Mouse (Mus musculus) thymus, postnatal 25 days (tissue): Measurements from ENCODE around the gene Parp2.
"Not testable (repeated sequence)": the region's sequence is repeated elsewhere in the genome, so short reads cannot be mapped to it uniquely, and the experiment has no call there.

Experiments
- DNase-seq: peaks from one replicate; pipeline ENCODE4 v3.0.0; 2022

Gene Parp2

DNA sequence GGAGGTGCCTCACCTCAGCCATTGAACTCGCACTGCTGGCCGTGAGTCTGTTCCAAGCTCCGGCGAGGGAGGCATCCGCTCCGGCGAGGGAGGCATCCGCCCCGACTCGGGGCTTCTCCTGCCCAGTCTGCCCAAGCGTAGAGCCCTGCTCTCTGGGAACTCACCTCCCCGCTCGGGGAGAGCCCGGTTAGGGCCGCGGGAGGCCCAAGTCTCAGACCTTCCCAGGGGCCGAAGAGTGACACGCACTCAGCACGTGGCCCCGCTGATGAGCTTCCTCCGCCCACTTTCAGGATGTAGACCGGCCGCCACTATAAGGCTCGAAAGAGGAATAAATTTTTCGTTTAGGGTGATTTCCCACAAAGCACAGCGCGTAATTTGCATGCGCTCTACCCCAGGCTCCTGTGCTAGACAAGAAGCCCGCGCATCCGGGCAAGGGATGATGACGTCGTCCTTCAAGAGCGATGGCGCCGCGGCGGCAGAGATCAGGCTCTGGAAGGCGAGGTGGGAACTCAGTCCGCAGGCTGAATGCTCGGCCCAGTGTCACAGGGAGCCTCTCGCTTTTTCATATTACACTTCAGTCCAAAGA is at the start of gene Parp2, which contains the start of gene Ccnb1ip1:
TSS of gene Parp2 (plus strand) at position 355 of the 586 bp plus-strand sequence.
TSS of gene Ccnb1ip1 (minus strand) at position 246 of the 586 bp plus-strand sequence.
- peak; percentile 99 for DNase-seq

DNA sequence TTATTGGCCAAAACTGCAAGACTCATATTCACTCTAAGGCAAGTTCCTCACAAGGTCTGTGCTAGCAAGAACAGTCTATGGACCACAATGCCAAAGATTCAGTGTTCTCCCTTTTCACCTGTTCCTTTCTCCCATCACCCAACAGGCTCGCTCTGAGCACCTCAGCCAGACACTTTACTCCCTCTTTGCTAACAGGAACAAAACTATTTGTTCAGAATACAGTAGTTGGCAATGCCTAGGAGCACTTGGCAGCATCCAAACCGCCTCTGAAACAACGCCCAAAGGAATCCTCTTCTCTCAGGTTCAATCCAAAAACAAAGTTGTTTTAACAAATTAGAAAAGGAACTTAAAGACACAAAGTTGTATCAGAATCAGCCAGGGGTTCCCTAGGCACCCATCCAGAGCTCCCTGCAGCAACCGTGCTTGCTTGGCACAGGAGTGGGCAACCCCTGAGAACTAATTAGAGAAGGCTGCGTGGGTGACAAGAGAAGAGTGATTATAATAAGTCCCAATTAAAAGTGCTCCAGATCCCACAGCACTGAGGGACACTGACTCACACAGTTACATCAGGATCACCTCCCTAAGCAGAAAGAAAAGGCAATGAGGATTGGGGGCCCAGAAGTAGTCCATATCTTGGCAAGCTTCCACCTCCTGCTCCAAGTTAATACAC is 49.1 kb upstream of the Parp2 start:
- no peak for DNase-seq

DNA sequence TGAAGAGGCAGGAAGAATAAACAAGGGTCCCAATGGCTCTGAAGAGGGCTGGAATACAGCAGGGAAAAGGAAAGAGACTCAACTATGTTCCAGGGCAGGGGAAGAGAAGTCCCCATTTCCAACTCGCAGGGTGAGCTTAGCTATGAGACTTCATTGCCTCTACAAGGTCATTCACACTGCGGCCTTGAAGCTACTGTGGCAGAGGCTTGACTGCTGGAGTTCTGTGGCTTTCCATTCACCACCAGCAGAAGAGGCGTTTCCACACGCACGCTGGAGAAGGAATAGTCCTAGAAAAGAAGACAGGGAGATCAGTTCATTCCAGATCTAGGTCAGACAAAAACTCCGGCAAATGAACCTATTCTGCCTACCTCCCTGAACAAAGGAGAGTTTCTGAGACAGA is 41.9 kb upstream of the Parp2 start:
- DNase-seq, result no peak

GRCm38 (mm10) chr14:50771342-50771741 is 36.3 kb upstream of the Parp2 start:
- no peak for DNase-seq

DNA sequence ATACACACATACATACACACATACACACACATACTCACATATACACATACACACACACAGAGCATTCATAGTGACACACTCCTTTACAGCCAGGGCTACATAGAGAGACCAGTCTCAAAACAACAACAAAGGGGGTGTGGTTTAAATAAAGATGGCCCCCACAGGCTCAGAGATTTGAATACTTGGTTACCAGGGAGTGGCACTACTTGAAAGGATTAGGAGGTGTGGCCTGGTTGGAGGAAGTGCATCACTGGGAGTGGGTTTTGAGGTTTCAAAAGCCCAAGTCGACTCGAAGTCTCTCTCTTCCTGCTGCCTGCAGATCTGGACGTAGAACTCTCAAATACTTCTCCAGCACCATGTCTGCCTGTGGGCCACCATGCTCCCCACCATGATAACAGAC is 25.5 kb upstream of the Parp2 start:
- DNase-seq, result no peak

DNA sequence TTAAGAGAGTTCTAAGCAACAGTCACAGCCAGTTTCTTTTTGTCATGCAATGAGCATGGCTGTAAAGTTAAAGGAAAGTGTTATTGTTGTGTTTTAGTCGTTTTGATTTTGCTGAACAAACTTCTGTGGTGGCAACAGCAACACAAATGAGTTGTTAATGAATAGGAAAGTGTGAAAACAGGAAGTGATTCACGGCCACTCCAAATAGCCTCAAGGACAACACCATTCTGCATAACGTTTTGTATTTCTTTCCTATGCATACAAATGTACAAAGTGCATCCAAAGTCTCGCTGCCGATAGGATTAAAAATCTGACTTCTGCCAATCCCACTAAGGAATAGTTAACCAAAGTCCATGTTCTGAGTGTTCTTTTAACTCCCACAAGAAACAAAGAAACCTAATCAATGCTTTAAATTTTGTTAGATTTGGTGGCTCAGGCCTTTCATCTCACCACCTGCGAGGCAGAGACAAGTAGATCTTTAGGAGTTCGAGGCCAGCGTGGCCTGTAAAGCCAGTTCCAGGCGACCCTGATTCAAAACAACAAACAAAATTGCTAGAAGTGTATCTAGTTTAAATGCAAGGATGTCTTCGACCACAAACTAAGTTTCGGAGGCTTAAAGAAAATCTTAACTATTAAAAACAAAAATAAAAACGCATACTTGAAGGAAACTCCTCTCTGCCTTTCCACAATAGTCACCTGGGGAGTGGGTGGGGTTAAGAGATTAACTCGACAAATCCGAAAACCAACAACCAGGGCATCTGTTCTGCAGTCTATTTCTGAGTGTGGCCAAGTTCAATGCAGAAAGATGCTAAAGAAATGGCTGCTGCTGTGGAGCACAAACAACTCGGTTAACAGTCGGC is 23.0 kb upstream of the Parp2 start:
- DNase-seq, result peak; percentile 13

DNA sequence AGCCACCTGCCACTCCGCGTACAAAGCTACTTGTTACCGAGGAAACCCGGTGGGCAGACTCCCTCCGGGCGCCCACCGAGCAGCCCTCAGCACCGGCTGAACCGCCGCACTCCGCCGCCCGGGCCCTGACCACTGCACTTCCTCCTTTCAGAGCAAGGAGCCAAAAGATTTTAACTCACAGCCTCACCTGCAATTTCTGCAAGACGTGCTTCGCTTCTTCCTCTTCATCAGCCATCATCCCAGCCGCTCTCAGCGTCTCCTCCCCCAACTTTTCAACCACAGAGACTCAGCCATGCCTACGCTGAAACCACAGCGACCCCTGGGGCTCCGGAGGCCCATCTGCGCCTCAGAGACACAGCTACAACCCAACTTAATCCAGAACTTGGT is 22.4 kb upstream of the Parp2 start, which contains the start of gene Ttc5:
TSS of gene Ttc5 (minus strand) at position 269 of the 387 bp plus-strand sequence.
- peak; percentile 94 for DNase-seq

DNA sequence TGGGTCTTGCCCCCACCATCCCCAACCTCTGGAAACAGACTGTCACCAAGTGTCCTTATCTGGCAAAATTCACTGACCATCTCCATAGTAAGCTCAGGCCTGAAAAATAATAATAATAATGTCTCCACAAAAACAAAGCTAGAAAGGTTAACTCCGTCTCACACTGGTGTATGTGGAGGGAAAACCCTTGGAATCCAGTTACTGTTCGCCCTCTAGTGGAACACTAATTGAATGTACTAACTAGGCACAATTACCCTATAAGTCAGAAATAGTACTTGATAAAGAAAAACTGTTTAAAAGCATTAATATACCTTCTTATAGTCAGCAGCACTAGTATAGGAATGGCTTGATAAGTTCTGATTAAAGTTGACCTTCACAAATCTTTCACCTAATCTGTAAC is 19.5 kb upstream of the Parp2 start:
- DNase-seq, result no peak

DNA sequence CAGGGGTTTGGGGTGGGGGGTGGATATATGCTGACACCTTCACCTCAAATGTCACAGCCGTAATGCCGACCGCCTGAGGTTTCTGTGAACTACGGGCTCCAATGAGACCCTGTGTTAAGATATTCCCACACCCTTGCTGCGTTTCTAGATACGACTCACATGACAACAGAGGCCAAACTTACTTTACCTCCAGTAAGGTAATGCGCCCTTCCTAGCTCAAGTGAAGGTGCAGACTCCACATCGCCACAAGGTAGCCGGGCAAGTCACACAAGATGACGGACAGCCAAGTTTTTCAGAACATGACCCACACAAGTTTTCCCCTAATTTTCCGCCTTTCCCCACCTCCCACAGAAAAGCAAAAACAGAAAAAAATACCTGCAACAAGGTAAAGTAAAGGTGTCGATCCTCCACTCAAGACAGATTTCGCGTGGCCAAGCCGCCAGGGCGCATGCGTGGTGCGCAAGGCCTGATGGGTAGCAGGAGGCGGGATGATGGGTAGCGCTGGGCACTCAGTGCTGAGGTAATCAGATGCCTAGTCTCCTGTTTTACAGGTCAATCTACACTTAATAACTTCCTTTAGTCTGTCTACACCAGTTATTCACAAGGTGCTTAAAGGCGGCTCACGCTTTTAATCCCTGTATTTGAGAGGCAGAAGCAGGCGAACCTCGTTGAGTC is 12.2 kb upstream of the Parp2 start:
- no peak for DNase-seq

DNA sequence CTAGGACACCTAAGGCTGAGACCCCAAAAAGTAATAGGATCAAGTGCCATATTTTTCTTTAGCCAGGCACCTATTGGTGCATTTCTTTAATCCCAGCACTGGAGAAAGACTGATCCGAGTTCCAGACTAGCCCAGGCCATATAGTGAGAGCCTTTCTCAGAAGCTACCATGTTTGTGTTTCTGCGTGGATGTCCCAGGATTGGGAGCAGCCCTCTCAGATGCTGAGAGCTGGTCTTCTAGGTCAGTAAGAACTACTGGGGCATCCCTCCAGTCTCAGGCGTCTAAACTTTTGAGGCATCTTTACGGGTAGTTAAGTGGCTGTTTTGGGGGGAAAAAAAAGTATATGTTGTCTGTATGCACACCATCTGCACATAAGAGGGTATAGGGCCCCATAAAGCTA is 11.7 kb upstream of the Parp2 start:
- DNase-seq, result no peak

GRCm38 (mm10) chr14:50796464-50796863 is 11.2 kb upstream of the Parp2 start:
- no peak for DNase-seq

- DNase-seq, result peak; percentile 30
Observed at GRCm38 (mm10) chr14:50798512-50798911, 9.1 kb upstream of the Parp2 start.

GRCm38 (mm10) chr14:50799502-50800259 is 8.0 kb upstream of the Parp2 start:
- peak; percentile 37 for DNase-seq

DNA sequence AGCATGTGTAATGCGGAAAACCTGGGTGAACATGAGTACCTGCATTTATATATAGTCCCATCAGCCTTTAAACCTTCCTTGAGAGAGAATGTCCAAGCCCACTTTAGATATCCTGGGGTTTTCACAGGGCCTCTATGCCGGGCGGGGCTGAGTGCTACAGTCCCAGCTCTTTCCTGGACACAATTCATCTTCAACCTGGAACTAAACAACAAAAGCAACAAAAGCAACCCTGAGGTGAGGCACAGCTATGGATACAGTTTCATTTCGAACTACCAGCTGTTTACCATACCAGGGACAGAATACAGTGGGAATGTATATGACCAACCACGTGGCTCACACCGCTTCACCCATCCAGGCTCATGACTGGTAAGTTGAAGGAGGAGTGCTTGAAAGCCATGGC is 5.2 kb upstream of the Parp2 start:
- DNase-seq, result no peak

DNA sequence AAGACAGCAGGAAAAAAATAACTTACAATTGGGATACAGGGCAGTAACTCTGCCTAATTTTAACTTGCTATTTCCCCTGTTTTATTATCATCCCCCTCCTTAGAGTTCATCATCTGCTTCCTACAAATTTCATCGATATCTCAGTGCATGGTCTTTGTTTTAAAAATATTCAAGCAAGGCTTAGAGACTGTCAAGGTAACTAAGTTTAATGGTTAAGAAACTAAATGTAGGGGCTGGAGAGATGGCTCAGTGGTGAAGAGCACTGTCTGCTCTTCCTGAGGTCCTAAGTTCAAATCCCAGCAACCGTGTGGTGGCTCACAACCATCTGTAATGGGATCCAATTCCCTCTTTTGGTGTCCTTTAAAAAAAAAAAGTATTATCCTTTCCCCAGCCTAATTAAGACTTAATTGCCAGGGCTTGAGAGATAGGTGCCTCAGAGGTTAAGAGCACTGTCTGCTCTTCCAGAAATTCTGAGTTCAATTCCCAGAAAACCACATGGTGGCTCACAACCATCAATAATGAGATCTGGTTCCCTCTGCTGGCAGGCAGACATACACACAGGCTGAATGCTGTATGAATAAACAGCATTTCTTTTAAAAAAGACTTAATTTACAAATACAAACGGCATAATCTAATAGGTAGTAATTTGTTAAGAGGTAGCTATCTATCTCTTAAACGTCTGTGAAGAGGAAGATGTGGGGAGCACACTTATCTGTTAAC is 4.6 kb upstream of the Parp2 start:
- DNase-seq, result no peak

DNA sequence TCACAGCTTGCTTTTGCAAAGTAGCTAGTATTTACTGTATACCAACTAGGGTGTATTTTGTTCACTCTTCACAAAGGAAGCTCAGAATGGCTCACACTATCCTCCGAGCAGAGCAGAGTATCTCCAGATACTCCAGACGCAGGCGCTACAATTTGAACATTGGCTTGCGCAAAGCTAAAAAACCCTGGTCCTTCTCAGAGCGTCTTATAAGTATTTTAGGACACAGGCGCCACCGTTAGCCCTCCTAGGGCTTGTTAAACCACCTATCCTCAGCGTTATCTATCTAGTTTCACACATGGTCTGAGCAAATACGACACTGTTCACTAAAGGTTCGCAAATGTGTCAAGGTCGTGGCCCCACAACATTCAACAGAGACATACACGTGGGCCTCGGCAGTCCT is 3.0 kb upstream of the Parp2 start:
- no peak for DNase-seq

GRCm38 (mm10) chr14:50806469-50806868 is 1.2 kb upstream of the Parp2 start:
- DNase-seq, result not testable (repeated sequence)

GRCm38 (mm10) chr14:50813060-50813459 is 5.4 kb downstream of the Parp2 start:
- DNase-seq, result no peak

GRCm38 (mm10) chr14:50823240-50823639 is 15.6 kb downstream of the Parp2 start:
- DNase-seq, result no peak

- no peak for DNase-seq
Observed at GRCm38 (mm10) chr14:50824219-50824618, 16.6 kb downstream of the Parp2 start.

DNA sequence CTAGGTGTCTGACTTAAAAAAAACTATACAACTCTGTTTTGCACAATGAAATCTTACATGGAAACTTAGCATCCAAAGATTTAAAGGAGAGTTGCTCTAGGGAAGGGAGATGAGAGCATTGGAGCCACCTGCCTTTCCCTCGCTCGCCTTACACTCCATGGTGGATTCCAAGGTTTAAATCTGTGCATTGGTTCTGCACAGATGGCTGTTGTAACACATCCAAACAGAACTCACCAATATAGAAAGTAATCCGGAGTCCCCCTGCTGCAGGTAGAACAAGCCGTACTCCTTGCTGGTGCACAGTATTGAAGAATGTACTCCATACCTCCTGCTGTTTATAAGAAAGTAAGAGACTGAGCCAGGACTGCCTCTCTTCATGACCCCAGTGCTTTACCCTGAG is 18.9 kb downstream of the Parp2 start:
- no peak for DNase-seq

- no peak for DNase-seq
Observed at GRCm38 (mm10) chr14:50829878-50830277, 22.2 kb downstream of the Parp2 start.
